Mouse (Mus musculus) frontal cortex, postnatal 36 days (tissue): ENCODE results near the gene Jdp2.

Experiments used
- DNase-seq, 2 experiments: peaks; one replicate each; pipeline ENCODE4 v3.0.0; 2022; ENCODE audit warnings: low spot score in 2 of 2

Jdp2 gene

GRCm38 (mm10) chr12:85598611-85599477, at the start of gene Jdp2:
Gene Jdp2 (plus strand): TSS chr12:85599027.
- peak; percentile 81 to 82 for DNase-seq

- no peak for DNase-seq
These were observed 49.2 kb upstream of the Jdp2 start for GRCm38 (mm10) chr12:85549661-85550060.

GRCm38 (mm10) chr12:85550435-85550834, 48.4 kb upstream of the Jdp2 start:
- no peak for DNase-seq

GRCm38 (mm10) chr12:85559299-85559698, 39.5 kb upstream of the Jdp2 start:
- DNase-seq: no peak

GRCm38 (mm10) chr12:85565441-85565840, 33.4 kb upstream of the Jdp2 start:
- no peak for DNase-seq

GRCm38 (mm10) chr12:85568298-85568697, 30.5 kb upstream of the Jdp2 start:
- DNase-seq: no peak

- peak; percentile 50 to 56 for DNase-seq
These were observed 29.3 kb upstream of the Jdp2 start for GRCm38 (mm10) chr12:85569393-85570157.

GRCm38 (mm10) chr12:85570158-85570540, 28.7 kb upstream of the Jdp2 start:
- no peak for DNase-seq

- peak; percentile 56 to 75 for DNase-seq
These were observed 27.5 kb upstream of the Jdp2 start for GRCm38 (mm10) chr12:85571312-85571711.

GRCm38 (mm10) chr12:85572047-85572475, 26.8 kb upstream of the Jdp2 start:
- peak; percentile 21 to 41 for DNase-seq

- no peak for DNase-seq
These were observed 23.9 kb upstream of the Jdp2 start for GRCm38 (mm10) chr12:85574806-85575495.

- no peak for DNase-seq
These were observed 23.4 kb upstream of the Jdp2 start for GRCm38 (mm10) chr12:85575496-85575840.

- no peak for DNase-seq
These were observed 17.4 kb upstream of the Jdp2 start for GRCm38 (mm10) chr12:85581261-85582066.

GRCm38 (mm10) chr12:85582067-85582316, 16.8 kb upstream of the Jdp2 start:
- no peak for DNase-seq

- no peak for DNase-seq
These were observed 13.0 kb upstream of the Jdp2 start for GRCm38 (mm10) chr12:85585761-85586258.

GRCm38 (mm10) chr12:85589870-85590382, 8.9 kb upstream of the Jdp2 start:
- no peak for DNase-seq

GRCm38 (mm10) chr12:85592943-85593342, 5.9 kb upstream of the Jdp2 start:
- no peak for DNase-seq

GRCm38 (mm10) chr12:85594390-85594789, 4.4 kb upstream of the Jdp2 start:
- no peak for DNase-seq

- no peak for DNase-seq
These were observed 774 bp upstream of the Jdp2 start for GRCm38 (mm10) chr12:85598053-85598452.

- no peak for DNase-seq
These were observed 788 bp downstream of the Jdp2 start for GRCm38 (mm10) chr12:85599478-85600152.

- DNase-seq: no peak
These were observed 1.8 kb downstream of the Jdp2 start for GRCm38 (mm10) chr12:85600637-85601036.
